Mouse (Mus musculus) layer of hippocampus, adult 2 months (tissue): ENCODE measurements around the gene Eif4g3. TPM values are rescaled to one million over a fixed set of nuclear protein-coding genes. Genes with fewer than 3 reads are reported as not detected.

ENCODE experiments used
- DNase-seq, 2 experiments: peaks; one replicate each; pipeline ENCODE4 v3.0.0; 2022; ENCODE audit warnings: low spot score in 2 of 2
- H3K27ac ChIP-seq: fragments of 200-600 bp; 2 replicates; pipeline ENCODE4 v1.8.1; 2022
- H3K4me3 ChIP-seq: fragments of 200-600 bp; 2 replicates; pipeline ENCODE4 v1.8.1; 2022; ENCODE audit warnings: mild to moderate bottlenecking
- CTCF ChIP-seq: fragments of 200-600 bp; conservative IDR thresholded peaks from 2 replicates; pipeline ENCODE4 v1.8.1; 2022; ENCODE audit warnings: antibody characterized with exemption, mild to moderate bottlenecking, moderate library complexity
- total RNA-seq, 2 experiments: library from RNA; stranded (reverse); gene quantifications; 2 replicates each; pipeline ENCODE4 v1.2.3; 2021

Gene Eif4g3
- total RNA-seq, 2 experiments from 2014 or later = 158 TPM

DNA sequence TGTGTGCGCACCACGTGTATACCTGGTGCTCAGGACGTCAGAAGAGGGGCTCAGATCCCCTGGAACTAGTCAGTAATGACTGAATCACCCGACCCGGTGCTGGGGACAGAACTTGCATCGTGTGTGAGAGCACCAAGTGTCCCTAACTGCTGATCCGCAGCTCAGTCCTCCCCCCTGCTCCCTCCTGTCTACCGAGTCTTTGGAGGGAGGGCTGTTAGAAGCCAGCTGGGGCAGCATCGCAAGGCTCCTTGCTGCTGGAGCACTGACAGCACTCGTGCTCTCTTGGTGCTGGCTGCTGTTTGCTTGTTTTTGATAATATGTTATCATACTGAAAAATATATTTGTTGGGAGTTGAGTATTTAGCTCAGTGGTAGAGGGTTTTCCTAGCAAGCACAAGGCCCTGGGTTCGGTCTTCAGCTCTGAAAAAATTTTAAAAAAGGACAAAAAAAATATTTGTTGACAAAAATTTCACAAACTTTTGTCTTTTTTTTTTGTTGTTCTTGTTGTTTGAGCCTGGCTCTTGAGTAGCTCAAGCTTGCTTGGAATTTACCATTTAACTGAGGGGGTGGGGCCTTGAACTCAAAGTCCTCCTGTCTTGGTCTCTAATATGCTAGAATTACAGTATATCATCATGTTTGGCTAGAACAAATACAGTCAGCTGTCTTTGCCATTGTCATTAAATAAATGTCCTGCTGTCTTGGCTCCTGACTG is 72.2 kb downstream of the Eif4g3 start:
- no peak for DNase-seq
- no peak for TF ChIP-seq CTCF
- Histone ChIP-seq H3K4me3 (no peak overlapping the region), H3K27ac (peak overlapping the region; percentile 89; the same call in 1 of the 2 replicates)

DNA sequence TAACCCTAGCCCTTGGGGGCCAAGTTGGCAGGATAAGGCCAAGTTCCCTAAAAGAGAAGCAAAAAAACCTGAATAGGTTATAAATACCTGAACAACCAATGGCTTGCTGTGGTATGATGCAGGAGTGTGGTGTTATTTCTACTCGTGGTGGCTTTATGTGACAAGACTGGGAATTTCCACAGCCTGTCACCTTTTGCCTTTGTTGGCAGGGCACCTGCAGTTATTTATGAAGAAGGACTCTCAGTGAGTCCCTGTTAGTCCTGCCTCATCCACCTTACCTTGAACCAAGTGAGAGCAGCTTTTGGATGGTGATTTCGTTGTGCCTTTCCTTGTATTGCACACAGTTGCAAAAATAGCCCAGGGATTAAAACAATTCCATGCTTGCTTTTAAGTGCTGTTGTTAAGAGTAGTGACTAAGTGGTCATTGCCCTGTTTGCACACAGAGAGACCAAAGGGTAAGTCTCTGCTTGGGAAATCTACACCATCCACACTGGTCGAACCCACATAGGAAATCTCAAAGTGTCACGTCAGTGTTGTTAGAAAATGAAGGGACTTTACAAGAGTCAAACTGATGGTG is 72.9 kb downstream of the Eif4g3 start:
- Histone ChIP-seq H3K27ac (peak overlapping the region; percentile 89), H3K4me3 (no peak overlapping the region)
- TF ChIP-seq CTCF = no peak
- no peak for DNase-seq

DNA sequence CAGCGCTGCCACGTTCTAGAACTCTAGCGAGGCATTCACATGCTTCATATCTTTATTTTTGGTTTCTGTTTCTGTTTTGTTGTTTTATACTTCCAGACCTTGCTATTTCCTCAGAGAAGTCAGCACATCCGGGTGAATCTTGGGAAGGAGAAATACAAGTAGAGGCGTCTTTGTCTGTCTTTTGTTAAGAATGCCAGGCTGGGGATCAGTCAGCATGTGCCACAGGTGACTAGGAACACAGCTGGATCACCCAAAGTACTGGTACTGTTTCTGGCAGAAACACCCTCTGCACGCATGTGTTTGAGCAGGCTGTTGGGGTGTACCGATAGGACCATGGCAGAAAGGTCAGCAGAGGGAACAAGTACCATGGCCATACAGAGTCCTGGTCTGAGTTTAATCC is 73.6 kb downstream of the Eif4g3 start:
- DNase-seq = no peak
- Histone ChIP-seq H3K27ac (peak overlapping the region; percentile 52), H3K4me3 (no peak overlapping the region)
- no peak for TF ChIP-seq CTCF

DNA sequence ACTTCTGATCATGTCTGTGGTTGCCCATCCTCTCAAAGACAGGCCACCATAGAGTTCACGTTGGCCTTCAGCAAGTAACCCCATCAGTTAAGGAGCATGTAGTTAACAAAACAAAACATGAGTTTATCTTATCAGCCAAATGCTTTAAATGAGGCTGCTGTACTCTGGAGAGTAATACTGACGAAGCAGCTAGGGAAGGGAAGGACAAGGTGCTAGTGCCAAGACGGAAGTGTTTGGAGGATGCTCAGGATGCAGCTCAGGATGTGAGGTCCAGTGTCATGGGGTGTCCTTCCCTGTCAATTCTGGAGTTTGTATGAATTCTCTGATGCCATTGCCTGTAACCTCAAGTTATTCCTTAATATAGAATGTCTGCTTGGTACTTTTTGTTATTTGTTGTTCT is 75.0 kb downstream of the Eif4g3 start:
- peak overlapping the region; percentile 87 for H3K27ac ChIP-seq
- DNase-seq = no peak

DNA sequence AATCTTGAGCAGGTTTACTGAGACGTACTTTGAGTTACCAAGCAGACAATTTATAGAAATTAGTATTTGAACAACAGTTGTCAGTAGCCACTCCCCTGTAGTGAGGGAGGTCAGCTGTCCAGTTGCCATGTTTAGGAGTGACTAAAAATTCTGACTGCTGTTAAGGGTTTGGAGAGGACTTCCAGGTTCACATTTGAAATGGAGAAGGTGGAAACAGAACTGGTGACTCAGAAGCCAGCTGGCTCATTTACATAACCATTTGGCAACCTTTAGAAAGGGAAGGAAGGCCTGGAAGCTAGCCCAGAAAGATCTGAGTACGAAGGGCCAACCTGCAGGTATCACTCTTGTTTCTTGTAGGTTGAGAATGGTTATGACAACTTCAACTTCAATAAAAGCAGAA is 75.8 kb downstream of the Eif4g3 start:
- Histone ChIP-seq H3K27ac (peak overlapping the region; percentile 87), H3K4me3 (no peak overlapping the region)
- no peak for TF ChIP-seq CTCF
- peak; percentile 68 to 80 for DNase-seq

More for the DNA sequence above, 75.0 kb downstream of the Eif4g3 start:
- no peak for TF ChIP-seq CTCF
- no peak overlapping the region for H3K4me3 ChIP-seq

DNA sequence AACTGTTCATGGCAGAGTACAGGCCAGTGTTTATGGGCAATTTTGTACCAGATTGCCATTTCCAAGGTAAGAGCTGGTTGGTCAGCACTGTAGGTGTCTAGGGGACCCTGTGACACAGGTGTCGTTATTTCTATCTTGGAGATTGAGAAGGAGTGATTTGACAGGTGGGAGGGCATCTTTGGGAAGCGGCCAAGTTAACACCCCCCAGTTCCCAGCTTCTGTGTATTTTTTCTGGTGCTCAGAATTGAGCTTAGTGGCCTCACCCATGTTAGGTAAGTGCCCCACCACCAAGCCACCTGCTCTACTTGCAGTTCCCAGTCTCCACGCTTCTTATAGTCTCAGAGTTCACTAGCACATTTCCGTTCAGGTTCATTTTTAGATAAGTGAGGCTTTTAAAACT is 76.5 kb downstream of the Eif4g3 start:
- TF ChIP-seq CTCF = no peak
- Histone ChIP-seq H3K4me3 (no peak overlapping the region), H3K27ac (peak overlapping the region; percentile 87; the same call in 1 of the 2 replicates)
- no peak for DNase-seq

DNA sequence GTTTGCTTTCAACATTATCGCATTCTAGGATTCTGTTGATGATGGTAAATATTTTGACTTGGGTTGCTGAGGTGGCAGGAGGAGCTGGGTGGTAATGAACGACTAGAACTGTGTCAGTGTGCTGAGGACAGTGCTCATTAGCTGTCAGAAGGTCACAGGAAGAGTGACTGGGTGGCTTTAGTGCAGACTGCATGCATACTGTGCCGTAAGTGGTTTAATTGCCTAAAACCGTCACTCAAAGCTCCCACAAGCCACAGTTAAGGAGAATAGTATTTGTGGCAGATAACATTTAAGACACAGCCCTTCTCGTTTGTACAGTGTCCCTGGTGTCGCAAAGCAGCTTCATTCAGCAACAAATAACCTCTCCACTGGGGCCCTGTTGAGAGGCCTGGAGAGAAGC is 78.7 kb downstream of the Eif4g3 start:
- DNase-seq = no peak
- no peak for TF ChIP-seq CTCF
- H3K4me3 ChIP-seq = no peak overlapping the region
- H3K27ac ChIP-seq = peak overlapping the region; percentile 32; the same call in 1 of the 2 replicates

DNA sequence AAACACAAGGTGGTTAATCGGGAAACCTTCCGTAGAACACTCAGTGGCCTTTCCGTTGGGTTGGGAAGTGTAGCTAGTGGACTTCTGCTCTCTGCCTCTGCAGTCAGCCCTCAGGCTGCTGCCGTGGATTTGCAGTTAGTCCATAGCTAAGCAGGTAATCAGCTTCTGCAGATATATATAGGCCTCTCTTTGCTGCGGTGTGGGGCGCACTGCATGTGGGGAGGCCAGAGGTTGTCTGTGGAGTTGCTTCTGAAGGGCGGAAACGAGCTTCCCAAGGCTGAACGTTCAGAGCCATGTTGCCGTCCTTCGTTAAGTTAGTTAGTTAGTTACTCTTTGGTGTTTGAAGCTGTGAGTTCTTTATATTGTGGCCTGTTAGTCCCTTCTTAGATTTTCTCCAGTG is 80.3 kb downstream of the Eif4g3 start:
- H3K27ac ChIP-seq = no peak overlapping the region
- TF ChIP-seq CTCF = no peak
- no peak for DNase-seq
- H3K4me3 ChIP-seq = no peak overlapping the region

DNA sequence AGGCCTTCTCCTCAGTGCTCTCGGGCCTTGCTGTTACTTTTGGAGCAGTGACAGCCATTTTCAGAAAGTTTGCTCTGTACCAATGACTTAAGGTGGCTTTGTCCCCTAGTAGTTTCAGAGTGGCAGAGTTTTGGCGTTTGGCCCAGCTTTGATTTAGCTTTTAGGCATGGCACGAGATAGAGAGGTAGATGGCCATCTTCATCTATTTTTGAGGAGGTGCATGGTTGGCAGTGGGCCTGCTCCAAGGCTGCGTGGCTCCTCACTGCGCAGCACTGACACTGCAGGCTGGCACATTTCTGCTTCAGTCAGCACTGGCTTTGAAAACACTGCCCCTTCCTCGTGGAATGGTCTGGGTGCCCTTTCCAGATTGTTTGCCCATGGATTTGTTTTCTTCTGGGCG is 80.7 kb downstream of the Eif4g3 start:
- peak overlapping the region; percentile 72 for H3K27ac ChIP-seq
- H3K4me3 ChIP-seq = no peak overlapping the region
- no peak for DNase-seq
- TF ChIP-seq CTCF = no peak

DNA sequence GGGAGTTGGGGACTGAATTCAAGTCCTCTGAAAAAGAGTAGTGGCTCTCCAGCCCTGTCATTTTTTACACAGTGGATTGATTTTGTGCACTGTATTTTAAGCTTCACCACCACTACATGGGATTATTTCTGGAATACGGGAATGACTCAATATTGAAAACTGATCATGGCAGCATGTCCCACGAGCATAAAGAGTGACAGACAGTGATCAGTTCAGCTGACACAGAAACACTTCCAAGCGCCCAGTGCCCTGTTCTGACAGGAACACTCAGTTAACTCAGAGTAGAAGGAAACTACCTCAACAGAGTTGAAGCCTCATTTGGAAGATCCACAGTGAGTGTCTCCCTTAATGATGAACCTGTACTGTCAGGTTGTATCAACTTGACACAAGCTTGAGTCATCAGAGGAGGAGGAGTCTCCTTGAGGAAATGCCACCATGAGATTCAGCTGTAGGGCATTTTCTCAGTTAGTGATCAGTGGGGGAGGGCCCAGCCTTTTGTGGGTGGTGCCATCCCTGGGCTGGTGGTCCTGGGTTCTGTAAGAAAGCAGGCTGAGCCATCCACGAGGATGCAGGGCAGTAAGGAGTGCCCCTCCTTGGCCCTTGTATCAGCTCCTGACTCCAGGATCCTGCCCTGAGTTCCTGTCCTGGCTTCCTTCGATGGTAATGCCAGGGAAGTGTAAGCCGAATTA is 82.2 kb downstream of the Eif4g3 start:
- no peak overlapping the region for H3K4me3 ChIP-seq
- DNase-seq = no peak
- no peak for TF ChIP-seq CTCF
- peak overlapping the region; percentile 72 for H3K27ac ChIP-seq

DNA sequence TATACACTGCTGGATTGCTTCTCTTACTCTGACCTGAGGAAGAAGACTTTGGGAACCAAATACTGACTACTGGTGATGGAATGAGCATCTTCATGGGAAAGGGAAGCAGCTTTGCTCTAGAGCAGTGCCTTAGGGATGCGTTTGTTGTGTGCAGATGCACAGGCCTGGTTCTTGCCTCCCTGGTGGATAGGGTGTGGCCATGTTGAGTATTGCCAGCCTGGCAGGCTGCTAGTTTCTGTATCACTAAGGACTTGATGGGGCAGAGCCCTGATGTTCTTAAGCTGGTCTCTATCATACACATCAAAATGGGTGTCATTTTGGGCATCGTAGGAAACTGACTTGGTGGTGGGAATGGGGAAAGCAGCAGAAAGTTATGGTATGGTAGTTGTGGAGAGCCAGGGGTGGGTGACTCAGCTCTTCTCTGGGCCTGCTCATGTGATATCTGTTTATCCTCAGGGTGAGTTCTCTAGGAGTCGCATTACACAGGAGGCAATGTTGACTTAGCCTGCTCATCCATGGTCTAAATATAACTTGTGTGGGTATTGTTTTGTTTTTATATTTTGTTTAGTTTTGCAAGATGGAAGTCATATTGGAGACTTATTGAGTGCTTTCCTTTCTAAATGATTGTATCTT is 85.0 kb downstream of the Eif4g3 start:
- Histone ChIP-seq H3K27ac (no peak overlapping the region), H3K4me3 (no peak overlapping the region)
- TF ChIP-seq CTCF = no peak
- no peak for DNase-seq

DNA sequence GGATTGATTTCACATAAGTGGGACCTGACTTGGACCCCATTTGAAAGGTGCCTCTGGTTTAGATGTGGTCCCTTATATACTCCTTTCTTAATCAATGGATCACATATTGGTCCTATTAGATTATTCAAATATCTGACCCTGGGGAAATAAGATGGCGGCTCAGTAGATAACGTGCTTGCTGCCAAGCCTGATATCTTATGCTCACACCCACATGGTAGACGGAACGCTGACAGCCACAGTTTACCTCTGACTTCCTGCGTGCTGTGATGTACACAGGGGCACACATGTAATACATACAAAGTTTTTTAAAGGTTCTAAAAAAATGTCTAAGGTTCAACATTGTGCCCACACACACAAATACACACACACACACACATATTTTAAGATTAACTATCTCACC is 86.4 kb downstream of the Eif4g3 start:
- no peak for DNase-seq
- Histone ChIP-seq H3K4me3 (no peak overlapping the region), H3K27ac (no peak overlapping the region)
- TF ChIP-seq CTCF = no peak

DNA sequence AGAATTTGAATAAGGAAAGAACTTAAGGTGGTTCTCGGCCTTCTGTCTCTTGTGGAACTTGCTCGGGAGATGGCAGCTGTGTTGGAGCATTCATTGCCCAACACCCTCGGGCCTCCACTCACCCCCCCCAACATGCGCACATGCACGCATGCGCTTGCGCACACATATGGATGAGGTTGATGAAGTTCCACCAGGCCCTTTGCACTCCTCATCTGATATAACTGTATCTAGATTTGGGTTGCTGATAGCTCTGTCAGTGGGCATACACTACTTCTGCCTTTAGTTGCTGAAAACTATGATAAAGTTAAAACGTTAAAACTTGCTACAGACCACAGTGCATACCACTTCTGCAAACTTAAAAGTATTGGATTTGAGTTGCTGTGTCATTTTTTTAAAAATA is 89.6 kb downstream of the Eif4g3 start:
- no peak for TF ChIP-seq CTCF
- Histone ChIP-seq H3K4me3 (no peak overlapping the region), H3K27ac (no peak overlapping the region)
- DNase-seq = no peak
